Mouse (Mus musculus): ENCODE data around the gene Mcur1. TPM values are rescaled to one million over a fixed set of nuclear protein-coding genes. Genes with fewer than 3 reads are reported as not detected.

Mcur1 gene
- polyA plus RNA-seq, 1 experiment from 2014 or later = 8.4 TPM

DNA sequence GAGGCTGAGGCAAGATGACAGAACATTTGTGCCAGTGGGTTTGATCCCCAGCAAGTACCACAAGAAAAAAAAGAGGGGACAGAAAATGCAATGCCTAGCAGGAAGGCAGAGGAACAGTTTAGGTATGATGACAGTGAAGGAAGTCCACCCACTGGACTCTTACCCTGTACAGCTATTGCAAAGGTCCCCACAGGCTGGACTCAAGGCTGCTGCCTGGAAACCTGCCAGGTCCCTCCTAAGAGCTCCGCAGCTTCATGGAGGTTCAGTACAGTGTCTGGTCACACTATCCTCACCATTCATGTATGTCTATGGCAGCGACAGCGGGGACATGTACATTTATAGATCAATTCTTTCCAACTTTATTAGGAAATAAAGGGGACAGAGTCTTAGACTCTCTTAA is 20.6 kb downstream of the Mcur1 start:
- H3K27me3 ChIP-seq = no peaks in the 10 kb centered on the region
- 90% methylated on average over 3 of the region's 3 CpGs for WGBS
- H3K36me3 ChIP-seq = peaks cover 11% of the 10 kb centered on the region
- no peak overlapping the region for H3K27ac ChIP-seq
- no peak overlapping the region for H3K4me2 ChIP-seq
- no peak for ATAC-seq (ENCODE audit: low FRiP score)
- peaks cover 14% of the 10 kb centered on the region for H3K4me1 ChIP-seq (replicated peaks)
- H3K9me3 ChIP-seq = no peaks in the 10 kb centered on the region
- H3K4me3 ChIP-seq = no peak overlapping the region
- no peak overlapping the region for H3K9ac ChIP-seq

DNA sequence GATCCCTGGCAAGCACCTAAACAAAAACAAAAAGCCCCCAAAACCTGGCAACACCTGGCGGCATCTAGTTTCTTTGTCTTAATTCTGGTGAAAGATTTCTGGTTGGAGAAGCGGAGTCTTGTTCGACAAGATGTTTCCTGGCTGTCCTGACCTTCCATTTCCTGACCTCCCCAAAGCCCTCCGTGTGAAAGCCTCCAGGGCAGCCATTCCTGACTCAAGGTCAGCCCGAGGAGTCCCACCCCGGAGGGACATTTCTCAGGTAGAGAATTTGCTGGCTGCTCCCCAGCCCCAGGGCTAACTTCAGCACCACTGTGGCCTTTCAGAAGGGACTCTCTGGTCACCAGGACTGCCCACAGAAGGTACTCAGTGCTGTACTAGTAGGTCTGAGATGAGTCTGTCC is 22.1 kb downstream of the Mcur1 start:
- no peak overlapping the region for H3K4me2 ChIP-seq
- 72% methylated on average over 6 of the region's 6 CpGs for WGBS

DNA sequence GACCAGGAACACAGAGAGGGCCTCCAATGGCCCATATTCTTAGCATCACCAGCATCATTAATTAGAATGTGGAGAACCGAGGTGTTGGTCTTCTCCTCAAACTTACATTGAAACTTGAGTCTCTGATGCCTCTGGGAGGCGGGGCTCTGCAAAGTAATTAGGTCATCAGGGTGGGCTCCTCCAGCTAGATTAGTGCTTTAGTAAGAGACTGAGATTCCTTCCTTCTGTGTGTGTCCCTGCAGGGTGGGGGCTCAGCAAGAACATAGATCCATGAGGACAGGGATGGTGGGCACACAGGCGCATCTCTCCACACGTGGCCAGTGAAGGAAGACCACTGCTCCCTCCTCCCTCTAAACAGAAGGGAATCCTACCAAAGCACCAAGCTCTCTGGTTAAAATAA is 26.0 kb downstream of the Mcur1 start:
- WGBS = 85% methylated on average over 4 of the region's 4 CpGs
- H3K4me3 ChIP-seq = no peak overlapping the region

More for the DNA sequence above, 22.1 kb downstream of the Mcur1 start:
- 0 out of 2 replicates have a peak, but pooled peaks cover 3% of the 10 kb centered on the region for H3K36me3 ChIP-seq
- H3K27ac ChIP-seq = no peak overlapping the region
- peaks cover 14% of the 10 kb centered on the region for H3K4me1 ChIP-seq (replicated peaks)
- H3K4me3 ChIP-seq = no peak overlapping the region
- no peak for ATAC-seq (ENCODE audit: low FRiP score)
- H3K9ac ChIP-seq = no peak overlapping the region
- H3K27me3 ChIP-seq = no peaks in the 10 kb centered on the region
- H3K9me3 ChIP-seq = no peaks in the 10 kb centered on the region

DNA sequence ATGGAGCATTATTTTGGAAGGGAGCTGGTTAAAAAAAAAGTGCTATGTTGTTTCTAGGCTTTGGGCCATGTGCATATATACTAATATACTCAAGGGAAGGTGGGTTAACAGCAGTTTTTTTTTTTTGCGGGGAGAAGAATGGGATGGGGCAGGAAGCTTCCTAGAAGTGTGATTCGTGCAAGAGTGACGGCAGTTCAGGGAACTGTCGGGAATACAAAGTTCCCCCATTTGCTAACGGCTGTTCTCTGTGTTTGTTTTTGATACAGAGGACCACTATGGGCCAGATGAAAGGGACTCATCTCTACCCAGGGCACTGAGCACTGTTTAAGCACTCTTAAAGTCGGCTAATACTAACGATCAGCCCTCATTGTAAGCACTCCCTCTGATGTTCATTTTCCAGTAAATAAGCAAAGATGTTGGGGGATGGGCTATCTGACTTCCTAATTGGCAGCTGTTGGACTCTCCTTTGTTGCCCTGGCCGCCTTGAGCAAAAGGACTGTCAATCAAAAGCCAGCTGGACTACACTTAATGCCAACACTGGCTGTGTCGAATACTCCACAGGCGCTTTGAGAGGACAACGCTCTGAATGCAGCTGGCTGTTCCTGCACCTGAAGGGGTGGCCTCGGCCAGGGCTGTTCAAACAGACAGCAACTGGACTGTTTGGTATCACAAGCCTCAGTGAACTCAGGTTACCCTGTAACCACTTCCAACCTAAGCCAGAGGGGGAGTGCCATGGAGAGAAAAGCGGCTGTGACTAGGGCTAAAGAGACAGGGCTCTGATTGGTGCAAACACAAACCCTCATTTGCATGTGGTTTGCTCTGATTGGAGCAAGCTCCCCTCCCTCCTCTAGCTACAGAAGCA is 28.9 kb downstream of the Mcur1 start:
- no peak overlapping the region for H3K4me3 ChIP-seq
- WGBS = 8% methylated on average over 13 of the region's 13 CpGs
- H3K9me3 ChIP-seq = no peaks in the 10 kb centered on the region
- peak overlapping the region; percentile 87 for H3K27ac ChIP-seq
- H3K27me3 ChIP-seq = no peaks in the 10 kb centered on the region
- H3K9ac ChIP-seq = no peak overlapping the region
- peaks cover 30% of the 10 kb centered on the region for H3K4me1 ChIP-seq (replicated peaks)
- H3K36me3 ChIP-seq = no peaks in the 10 kb centered on the region
- H3K4me2 ChIP-seq = peak overlapping the region; percentile 44
- ATAC-seq (ENCODE audit: low FRiP score) = peak; percentile 95

More for the DNA sequence above, 26.0 kb downstream of the Mcur1 start:
- peaks cover 30% of the 10 kb centered on the region for H3K4me1 ChIP-seq (replicated peaks)
- H3K36me3 ChIP-seq = no peaks in the 10 kb centered on the region
- no peaks in the 10 kb centered on the region for H3K27me3 ChIP-seq
- no peak overlapping the region for H3K4me2 ChIP-seq
- no peak for ATAC-seq (ENCODE audit: low FRiP score)
- H3K9ac ChIP-seq = no peak overlapping the region
- H3K27ac ChIP-seq = no peak overlapping the region
- no peaks in the 10 kb centered on the region for H3K9me3 ChIP-seq

- Histone ChIP-seq H3K4me1 (replicated peaks) (peaks cover 37% of the 10 kb centered on the region), H3K4me2 (no peak overlapping the region), H3K9ac (no peak overlapping the region)
Observed at GRCm38 (mm10) chr13:43530129-43530831, 29.7 kb downstream of the Mcur1 start.

GRCm38 (mm10) chr13:43526289-43526688 is 33.7 kb downstream of the Mcur1 start:
- no peak overlapping the region for H3K27ac ChIP-seq
- 83% methylated on average over 5 of the region's 5 CpGs for WGBS
- no peak for ATAC-seq (ENCODE audit: low FRiP score)

More at GRCm38 (mm10) chr13:43530129-43530831, 29.7 kb downstream of the Mcur1 start:
- Histone ChIP-seq H3K36me3 (no peaks in the 10 kb centered on the region), H3K4me3 (no peak overlapping the region), H3K27me3 (no peaks in the 10 kb centered on the region), H3K9me3 (no peaks in the 10 kb centered on the region), H3K27ac (peak overlapping the region; percentile 87)
- ATAC-seq (ENCODE audit: low FRiP score) = no peak
- WGBS = 55% methylated on average over 14 of the region's 14 CpGs

GRCm38 (mm10) chr13:43525363-43526134 is 34.4 kb downstream of the Mcur1 start:
- no peak for ATAC-seq (ENCODE audit: low FRiP score)

More at GRCm38 (mm10) chr13:43526289-43526688, 33.7 kb downstream of the Mcur1 start:
- no peaks in the 10 kb centered on the region for H3K27me3 ChIP-seq
- H3K4me3 ChIP-seq = no peak overlapping the region
- no peak overlapping the region for H3K4me2 ChIP-seq
- no peaks in the 10 kb centered on the region for H3K36me3 ChIP-seq
- no peak overlapping the region for H3K9ac ChIP-seq
- no peaks in the 10 kb centered on the region for H3K9me3 ChIP-seq
- peaks cover 29% of the 10 kb centered on the region for H3K4me1 ChIP-seq (replicated peaks)

GRCm38 (mm10) chr13:43524491-43525362 is 35.3 kb downstream of the Mcur1 start:
- H3K36me3 ChIP-seq = no peaks in the 10 kb centered on the region
- 63% methylated on average over 16 of the region's 16 CpGs for WGBS
- H3K9me3 ChIP-seq = no peaks in the 10 kb centered on the region
- no peak for ATAC-seq (ENCODE audit: low FRiP score)
- H3K4me2 ChIP-seq = no peak overlapping the region
- peak overlapping the region; percentile 66 for H3K27ac ChIP-seq
- no peak overlapping the region for H3K4me3 ChIP-seq
- peaks cover 14% of the 10 kb centered on the region for H3K4me1 ChIP-seq (replicated peaks)
- H3K27me3 ChIP-seq = no peaks in the 10 kb centered on the region
- H3K9ac ChIP-seq = no peak overlapping the region

More at GRCm38 (mm10) chr13:43525363-43526134, 34.4 kb downstream of the Mcur1 start:
- Histone ChIP-seq H3K4me3 (no peak overlapping the region), H3K9ac (no peak overlapping the region), H3K9me3 (no peaks in the 10 kb centered on the region), H3K36me3 (no peaks in the 10 kb centered on the region), H3K4me2 (no peak overlapping the region), H3K4me1 (replicated peaks) (peaks cover 22% of the 10 kb centered on the region), H3K27me3 (no peaks in the 10 kb centered on the region), H3K27ac (peak overlapping the region; percentile 66)
- WGBS = 50% methylated on average over 16 of the region's 16 CpGs

GRCm38 (mm10) chr13:43523906-43524480 is 36.0 kb downstream of the Mcur1 start:
- Histone ChIP-seq H3K4me2 (no peak overlapping the region), H3K9me3 (no peaks in the 10 kb centered on the region), H3K4me1 (replicated peaks) (peaks cover 14% of the 10 kb centered on the region), H3K4me3 (no peak overlapping the region), H3K36me3 (no peaks in the 10 kb centered on the region), H3K27me3 (no peaks in the 10 kb centered on the region), H3K9ac (no peak overlapping the region), H3K27ac (no peak overlapping the region)
- ATAC-seq (ENCODE audit: low FRiP score) = no peak
- WGBS = 80% methylated on average over 7 of the region's 7 CpGs

GRCm38 (mm10) chr13:43521940-43522339 is 38.1 kb downstream of the Mcur1 start:
- no peak overlapping the region for H3K27ac ChIP-seq
- no peaks in the 10 kb centered on the region for H3K9me3 ChIP-seq
- no peak for ATAC-seq (ENCODE audit: low FRiP score)
- no peak overlapping the region for H3K4me2 ChIP-seq
- H3K9ac ChIP-seq = no peak overlapping the region
- WGBS = 96% methylated on average over 5 of the region's 5 CpGs
- no peaks in the 10 kb centered on the region for H3K27me3 ChIP-seq
- no peak overlapping the region for H3K4me3 ChIP-seq
- H3K4me1 ChIP-seq (replicated peaks) = peaks cover 20% of the 10 kb centered on the region
- no peaks in the 10 kb centered on the region for H3K36me3 ChIP-seq

- WGBS = 87% methylated on average over 6 of the region's 6 CpGs
- ATAC-seq (ENCODE audit: low FRiP score) = no peak
- Histone ChIP-seq H3K4me2 (no peak overlapping the region), H3K27ac (no peak overlapping the region), H3K27me3 (no peaks in the 10 kb centered on the region), H3K4me3 (no peak overlapping the region), H3K36me3 (no peaks in the 10 kb centered on the region), H3K9ac (no peak overlapping the region), H3K9me3 (no peaks in the 10 kb centered on the region), H3K4me1 (replicated peaks) (peaks cover 8% of the 10 kb centered on the region; the same call in 1 of the 2 replicates)
Observed at GRCm38 (mm10) chr13:43519251-43519650, 40.7 kb downstream of the Mcur1 start.

All from hindbrain, embryonic 13.5 days (tissue).